Mouse (Mus musculus): ENCODE measurements at regions not wholly inside any gene's neighbourhood (a gene's known extent, or its start where the extent isn't known, plus 50 kb on each side); places are given as distances from the start of the nearest gene placed in this dataset.

GRCm38 (mm10) chr9:69658276-69658675 lies 102.5 kb downstream of the Foxb1 start:
- TF ChIP-seq NELFE (IDR thresholded peaks at IDR 0.05; ENCODE audit: low read depth, low read length): no peak
- no peak for TF ChIP-seq USF2 (IDR thresholded peaks at IDR 0.05; ENCODE audit: borderline replicate concordance in 1 of 2, insufficient read depth in 1 of 2, low read depth in 1 of 2, low read length in 2 of 2)
- TF ChIP-seq MYB (IDR thresholded peaks at IDR 0.05; ENCODE audit: low read depth, low read length): no peak
- no peak for TF ChIP-seq POLR2AphosphoS2 (IDR thresholded peaks at IDR 0.05; ENCODE audit: low read length)
- TF ChIP-seq TAL1 (IDR thresholded peaks at IDR 0.05; ENCODE audit: low read length): no peak
- no peak for TF ChIP-seq TCF12 (IDR thresholded peaks at IDR 0.05; ENCODE audit: low read depth, low read length)
- TF ChIP-seq GATA1 (IDR thresholded peaks at IDR 0.05; ENCODE audit: low read depth, low read length): no peak
- TF ChIP-seq MYC (IDR thresholded peaks at IDR 0.05; ENCODE audit: low read depth, low read length): no peak
- no peak for TF ChIP-seq CHD1 (IDR thresholded peaks at IDR 0.05; ENCODE audit: low read depth, low read length)
- TF ChIP-seq E2F4 (IDR thresholded peaks at IDR 0.05; ENCODE audit: borderline replicate concordance, low read depth, low read length): no peak
- no peak for TF ChIP-seq ZNF384 (IDR thresholded peaks at IDR 0.05; ENCODE audit: low read depth, low read length)
- no peak for TF ChIP-seq POLR2A (IDR thresholded peaks at IDR 0.05; ENCODE audit: control insufficient read depth in 1 of 2, insufficient read depth in 1 of 2, low read depth in 1 of 2, low read length in 2 of 2, poor library complexity in 1 of 2)
- no peak for TF ChIP-seq USF1 (IDR thresholded peaks at IDR 0.05; ENCODE audit: low read depth, low read length)
- no peak for TF ChIP-seq SMC3 (IDR thresholded peaks at IDR 0.05; ENCODE audit: low read depth, low read length)
- TF ChIP-seq RAD21 (IDR thresholded peaks at IDR 0.05; ENCODE audit: low read depth, low read length): no peak
- TF ChIP-seq CTCF (IDR thresholded peaks at IDR 0.05 in 2 of 3, conservative IDR thresholded peaks at IDR 0.05 in 1 of 3; ENCODE audit: control insufficient read depth in 1 of 3, insufficient read depth in 1 of 3, low read depth in 2 of 3, low read length in 3 of 3, poor library complexity in 1 of 3, severe bottlenecking in 1 of 3): no peak
- TF ChIP-seq MEF2A (IDR thresholded peaks at IDR 0.05; ENCODE audit: extremely low read depth, insufficient replicate concordance, low read depth, low read length, poor library complexity, severe bottlenecking): no peak
- no peak for TF ChIP-seq MXI1 (IDR thresholded peaks at IDR 0.05; ENCODE audit: low read depth, low read length)
- no peak for TF ChIP-seq RCOR1 (IDR thresholded peaks at IDR 0.05; ENCODE audit: low read depth, low read length)
- no peak for TF ChIP-seq POLR2AphosphoS5 (IDR thresholded peaks at IDR 0.05; ENCODE audit: borderline replicate concordance, low read depth, low read length)
- no peaks in the 10 kb centered on the region for H3K9me3 ChIP-seq (replicated peaks; ENCODE audit: insufficient read depth, low read length)
- H3K9ac ChIP-seq (ENCODE audit: control insufficient read depth, low read depth, low read length, poor library complexity, severe bottlenecking): no peak overlapping the region
- no peak overlapping the region for H3K27ac ChIP-seq (ENCODE audit: control insufficient read depth, low read depth, low read length)
- no peak for DNase-seq (ENCODE audit: low read depth, low spot score)
- H3K79me2 ChIP-seq (ENCODE audit: control insufficient read depth, insufficient read depth, low read length, poor library complexity): no peaks in the 10 kb centered on the region
- H3K4me3 ChIP-seq (ENCODE audit: control insufficient read depth in 1 of 2, insufficient read depth in 1 of 2, low read depth in 2 of 2, low read length in 2 of 2): no peak overlapping the region
- no peaks in the 10 kb centered on the region for H3K36me3 ChIP-seq (ENCODE audit: control insufficient read depth in 1 of 2, insufficient read depth in 2 of 2, low read length in 2 of 2)
- no peaks in the 10 kb centered on the region for H3K4me1 ChIP-seq (ENCODE audit: control insufficient read depth in 1 of 2, insufficient read depth in 2 of 2, low read length in 2 of 2)
- no peaks in the 10 kb centered on the region; a peak in 1 of 4 replicates for H3K27me3 ChIP-seq (ENCODE audit: control insufficient read depth in 1 of 2, insufficient read depth in 2 of 2, low read length in 2 of 2)

GRCm38 (mm10) chr9:69656053-69656452 lies 104.7 kb downstream of the Foxb1 start:
- no peaks in the 10 kb centered on the region for H3K36me3 ChIP-seq (ENCODE audit: control insufficient read depth in 1 of 2, insufficient read depth in 2 of 2, low read length in 2 of 2)
- no peaks in the 10 kb centered on the region for H3K4me1 ChIP-seq (ENCODE audit: control insufficient read depth in 1 of 2, insufficient read depth in 2 of 2, low read length in 2 of 2)
- DNase-seq (ENCODE audit: low read depth, low spot score): no peak
- no peak overlapping the region for H3K9ac ChIP-seq (ENCODE audit: control insufficient read depth, low read depth, low read length, poor library complexity, severe bottlenecking)
- H3K79me2 ChIP-seq (ENCODE audit: control insufficient read depth, insufficient read depth, low read length, poor library complexity): no peaks in the 10 kb centered on the region
- no peak overlapping the region for H3K27ac ChIP-seq (ENCODE audit: control insufficient read depth, low read depth, low read length)
- no peak overlapping the region for H3K4me3 ChIP-seq (ENCODE audit: control insufficient read depth in 1 of 2, insufficient read depth in 1 of 2, low read depth in 2 of 2, low read length in 2 of 2)
- TF ChIP-seq MEF2A (IDR thresholded peaks at IDR 0.05; ENCODE audit: extremely low read depth, insufficient replicate concordance, low read depth, low read length, poor library complexity, severe bottlenecking): no peak
- no peak for TF ChIP-seq ZMIZ1 (IDR thresholded peaks at IDR 0.05; ENCODE audit: low read depth, low read length)
- no peak for TF ChIP-seq ZNF384 (IDR thresholded peaks at IDR 0.05; ENCODE audit: low read depth, low read length)
- no peaks in the 10 kb centered on the region for H3K27me3 ChIP-seq (ENCODE audit: control insufficient read depth in 1 of 2, insufficient read depth in 2 of 2, low read length in 2 of 2)
- H3K9me3 ChIP-seq (replicated peaks; ENCODE audit: insufficient read depth, low read length): no peaks in the 10 kb centered on the region

Measured in MEL (cell line).